Mouse (Mus musculus): ENCODE data around the gene Rer1.
"Not testable (repeated sequence)": the region's sequence is repeated elsewhere in the genome, so short reads cannot be mapped to it uniquely, and the experiment has no call there.

Gene Rer1

DNA sequence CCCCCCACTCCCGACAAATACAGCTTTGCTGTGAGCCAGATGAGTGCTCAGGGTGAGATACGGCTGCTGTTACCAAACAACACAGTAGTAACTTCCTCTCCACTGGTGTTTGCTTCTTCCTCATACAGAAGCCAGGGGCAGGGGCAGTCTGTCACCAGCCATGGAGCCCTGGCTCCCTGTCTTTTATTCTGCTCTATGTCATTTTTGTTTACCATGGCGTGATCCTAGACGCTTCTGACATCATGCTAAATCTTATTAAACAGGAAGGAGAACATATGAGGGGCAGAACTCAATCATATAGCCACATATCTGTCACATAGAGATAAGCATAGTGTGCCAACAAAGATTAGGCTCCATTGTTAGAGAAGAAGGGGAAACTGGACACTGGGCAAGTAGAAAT, 30.4 kb upstream of the Rer1 start:
- no peak for DNase-seq (ENCODE audit: low read depth, low spot score)

DNA sequence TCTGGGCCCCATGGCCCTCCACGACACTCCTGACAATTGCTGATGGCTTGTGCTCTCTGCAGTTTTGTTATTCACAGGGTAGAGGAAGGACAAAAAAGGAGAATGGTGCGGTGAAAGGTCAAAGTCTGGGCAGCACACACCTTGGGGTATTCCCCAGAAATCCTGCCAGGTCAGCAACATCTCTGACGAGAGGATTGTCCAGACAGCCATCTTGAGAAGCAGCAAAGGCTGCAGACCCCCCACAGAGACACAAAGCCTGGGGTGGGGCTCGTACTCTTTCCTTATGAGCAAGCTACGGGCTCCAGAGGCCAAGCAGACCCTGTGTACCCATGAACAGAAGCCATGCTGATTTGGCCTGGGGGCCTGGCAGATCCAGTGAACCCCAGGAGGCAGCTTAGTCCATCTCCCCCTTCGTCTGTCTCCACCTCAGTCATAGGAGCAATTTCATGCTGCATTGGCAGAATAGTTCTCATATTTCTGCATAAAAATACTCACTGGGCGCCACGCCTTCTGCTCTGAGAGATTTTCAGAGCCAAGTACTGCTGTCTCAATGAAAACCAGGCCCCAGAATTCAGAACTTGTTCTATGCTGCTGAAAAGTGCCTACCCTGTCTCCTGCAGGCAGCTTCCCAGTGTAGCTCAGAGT, 27.7 kb upstream of the Rer1 start:
- DNase-seq (ENCODE audit: low read depth, low spot score), result no peak

DNA sequence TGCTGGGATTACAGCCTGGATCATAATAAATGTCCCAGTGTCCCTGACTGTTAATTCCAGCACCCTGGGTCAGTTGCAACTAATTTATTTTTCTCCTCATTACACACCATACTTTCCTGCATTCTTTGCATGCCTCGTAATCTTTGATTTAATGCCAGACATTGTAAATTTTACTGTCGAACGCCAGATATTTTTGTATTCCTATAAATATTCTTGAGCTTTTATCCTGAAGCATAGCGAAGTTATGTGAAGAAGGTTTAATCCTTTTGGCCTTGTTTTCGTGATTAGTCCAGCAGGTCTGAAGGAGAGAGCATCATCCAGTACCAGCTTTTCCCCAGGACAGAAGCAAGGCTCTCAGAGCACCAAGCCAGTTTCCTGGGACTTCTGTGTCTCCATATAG, 23.3 kb upstream of the Rer1 start:
- DNase-seq (ENCODE audit: low read depth, low spot score), result no peak

DNA sequence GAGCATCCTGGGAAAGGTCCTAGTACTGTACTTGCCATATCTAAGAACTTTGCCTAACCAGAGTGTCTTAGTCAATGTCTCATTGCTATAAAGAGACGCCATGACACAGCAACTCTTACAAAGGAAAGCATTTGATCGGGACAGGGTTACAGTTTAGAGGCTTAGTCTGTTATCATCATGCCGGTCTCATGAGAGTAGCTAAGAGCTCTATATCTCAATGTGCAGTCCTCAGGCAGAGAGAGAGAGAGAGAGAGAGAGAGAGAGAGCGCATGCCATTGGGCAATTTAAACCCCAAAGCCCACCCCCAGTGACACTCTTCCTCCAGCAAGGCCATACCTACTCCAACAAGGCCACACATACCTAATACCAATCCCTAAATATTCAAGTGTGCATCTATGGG, 21.7 kb upstream of the Rer1 start:
- no peak for DNase-seq (ENCODE audit: low read depth, low spot score)

DNA sequence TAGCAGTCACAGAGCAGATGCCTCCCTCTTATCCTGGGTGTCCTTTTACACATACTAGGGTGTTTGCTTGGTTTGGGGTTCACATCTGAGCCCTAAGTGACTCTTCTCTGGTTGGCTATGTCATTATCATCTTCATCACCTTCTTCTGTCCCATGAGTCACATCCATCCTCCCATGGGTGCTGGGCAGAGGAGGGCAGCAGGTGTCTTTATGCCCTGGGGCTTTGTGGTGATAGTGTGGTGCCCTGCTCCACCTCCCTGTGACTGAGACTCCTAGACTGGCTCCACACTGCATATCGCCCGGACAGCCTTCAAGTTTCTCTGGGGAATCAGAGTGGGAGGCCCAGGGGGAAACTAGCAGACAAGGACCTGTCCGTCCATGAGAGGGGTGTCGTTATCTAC, 12.4 kb upstream of the Rer1 start:
- no peak for DNase-seq (ENCODE audit: low read depth, low spot score)

DNA sequence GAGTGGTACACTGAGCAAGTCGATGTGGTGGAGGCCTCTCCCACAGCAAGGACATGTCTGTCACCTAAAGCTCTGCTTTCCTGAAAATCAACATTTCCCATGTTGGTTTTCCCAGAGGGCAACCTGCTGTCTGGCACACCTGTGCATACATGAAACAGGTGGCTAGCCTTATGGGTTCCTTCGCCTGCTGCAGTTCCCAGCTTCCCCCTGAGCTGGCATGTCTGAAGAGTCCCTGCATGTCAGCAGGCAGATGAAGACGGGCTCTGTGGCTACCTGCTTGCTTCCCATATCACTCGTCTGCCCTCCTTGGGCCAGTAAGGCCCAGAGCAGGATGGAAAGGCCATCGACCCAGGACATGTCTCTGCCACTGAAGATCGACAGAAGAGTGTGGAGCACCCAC, 11.3 kb upstream of the Rer1 start:
- no peak for DNase-seq (ENCODE audit: low read depth, low spot score)

DNA sequence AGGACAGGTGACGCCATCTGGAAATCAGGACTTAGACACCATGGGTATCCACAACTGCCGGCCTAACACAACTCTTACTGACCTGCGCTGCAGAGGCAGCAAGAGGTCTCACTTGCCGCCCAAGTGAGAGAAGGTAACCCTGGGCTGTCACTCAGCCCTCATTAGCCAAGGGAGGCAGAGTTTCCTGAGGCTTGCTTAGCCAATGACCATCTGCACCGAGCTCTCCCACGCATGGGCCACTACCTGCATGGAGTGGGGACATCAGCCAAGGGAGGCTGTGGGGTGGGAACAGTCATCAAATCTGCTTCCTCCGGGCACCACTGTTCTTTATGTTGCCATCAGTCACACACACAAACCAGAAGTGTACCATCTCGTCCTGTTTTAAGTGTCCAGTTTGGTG, 9.8 kb upstream of the Rer1 start:
- DNase-seq (ENCODE audit: low read depth, low spot score), result no peak

DNA sequence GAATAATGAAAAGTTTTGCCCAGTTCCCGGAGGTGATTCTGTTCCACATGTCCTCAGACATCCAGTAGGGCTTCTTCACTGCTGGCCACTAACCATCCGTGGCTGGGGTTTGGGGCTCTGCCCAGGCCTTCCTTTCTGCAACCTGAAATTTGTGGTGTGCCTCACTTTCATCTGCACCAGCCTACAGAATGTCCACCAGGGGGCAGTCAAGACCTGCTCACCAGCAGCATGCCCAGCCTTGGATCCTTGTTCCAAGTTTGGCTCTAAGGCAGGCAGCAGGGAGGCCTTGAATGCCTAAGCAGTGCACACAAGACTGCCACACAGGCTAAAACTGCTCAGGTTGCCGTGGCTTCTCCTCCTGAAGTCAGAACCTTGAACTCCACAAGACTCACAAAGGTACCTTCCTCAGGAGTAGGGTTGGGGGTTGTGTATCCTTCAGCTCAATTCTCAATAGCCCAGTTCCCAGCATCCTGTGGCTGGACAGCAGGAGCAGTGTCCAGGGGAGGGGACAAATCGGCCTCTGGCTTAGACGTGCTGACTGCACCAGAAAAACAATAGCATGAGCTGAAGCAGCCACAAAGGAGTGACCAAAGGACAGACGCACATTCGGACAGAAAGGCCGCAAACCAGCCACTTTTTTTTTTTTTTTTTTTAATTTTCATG, 9.2 kb upstream of the Rer1 start:
- peak; percentile 85 for DNase-seq (ENCODE audit: low read depth, low spot score)

DNA sequence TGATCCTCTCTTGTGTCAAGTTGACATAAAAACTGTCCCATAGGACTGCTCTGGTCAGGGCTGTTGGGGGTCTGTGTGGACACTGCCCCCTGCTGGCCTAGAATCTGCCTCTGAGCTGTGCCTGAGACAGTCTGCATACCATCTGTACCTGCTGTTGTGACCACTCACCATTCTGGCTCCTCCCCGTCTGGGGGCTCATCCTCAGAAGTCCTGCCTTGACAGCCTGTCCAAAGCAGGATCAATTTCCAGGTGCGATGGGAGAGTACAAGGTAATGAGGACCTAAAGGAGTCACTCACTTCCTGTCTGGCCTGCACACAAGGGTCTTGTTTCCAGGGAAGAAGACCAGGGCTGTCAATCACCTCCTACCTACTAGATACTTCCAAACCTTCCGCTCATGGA, 8.4 kb upstream of the Rer1 start:
- DNase-seq (ENCODE audit: low read depth, low spot score), result no peak

DNA sequence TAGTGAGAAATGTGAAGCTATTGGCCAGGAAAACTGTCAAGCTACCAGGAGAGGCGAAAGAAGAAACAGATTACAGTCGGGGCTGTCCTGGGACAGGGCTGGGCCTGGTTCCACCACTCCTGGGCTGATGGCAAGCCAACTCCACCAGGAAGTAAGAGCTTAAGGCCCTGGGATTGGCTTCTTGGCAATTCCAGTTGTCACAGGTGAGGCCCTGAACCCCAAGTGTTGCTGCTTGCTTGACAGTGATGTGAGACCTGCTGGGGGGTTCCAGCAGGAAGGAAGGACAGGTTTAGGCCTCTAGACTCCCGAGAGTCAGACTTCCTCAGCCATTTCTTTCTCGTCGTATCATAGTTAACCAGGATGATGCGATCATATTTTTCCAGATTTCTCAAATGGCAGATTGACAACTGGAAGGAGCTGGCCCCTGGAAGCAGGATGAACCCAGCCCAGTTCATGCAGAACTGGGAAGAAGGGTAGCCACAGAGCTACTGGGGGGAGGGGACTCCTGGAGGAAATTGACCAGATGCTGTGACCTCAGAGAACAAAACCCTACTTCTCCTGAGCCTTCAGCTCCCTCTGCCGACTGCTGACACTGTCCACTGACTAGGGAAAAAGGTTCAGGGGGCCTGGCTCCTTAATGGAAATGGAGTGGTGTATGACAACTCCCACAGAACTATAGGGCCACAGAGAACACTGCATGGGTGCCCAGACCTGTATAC, 7.4 kb upstream of the Rer1 start:
- DNase-seq (ENCODE audit: low read depth, low spot score), result no peak

DNA sequence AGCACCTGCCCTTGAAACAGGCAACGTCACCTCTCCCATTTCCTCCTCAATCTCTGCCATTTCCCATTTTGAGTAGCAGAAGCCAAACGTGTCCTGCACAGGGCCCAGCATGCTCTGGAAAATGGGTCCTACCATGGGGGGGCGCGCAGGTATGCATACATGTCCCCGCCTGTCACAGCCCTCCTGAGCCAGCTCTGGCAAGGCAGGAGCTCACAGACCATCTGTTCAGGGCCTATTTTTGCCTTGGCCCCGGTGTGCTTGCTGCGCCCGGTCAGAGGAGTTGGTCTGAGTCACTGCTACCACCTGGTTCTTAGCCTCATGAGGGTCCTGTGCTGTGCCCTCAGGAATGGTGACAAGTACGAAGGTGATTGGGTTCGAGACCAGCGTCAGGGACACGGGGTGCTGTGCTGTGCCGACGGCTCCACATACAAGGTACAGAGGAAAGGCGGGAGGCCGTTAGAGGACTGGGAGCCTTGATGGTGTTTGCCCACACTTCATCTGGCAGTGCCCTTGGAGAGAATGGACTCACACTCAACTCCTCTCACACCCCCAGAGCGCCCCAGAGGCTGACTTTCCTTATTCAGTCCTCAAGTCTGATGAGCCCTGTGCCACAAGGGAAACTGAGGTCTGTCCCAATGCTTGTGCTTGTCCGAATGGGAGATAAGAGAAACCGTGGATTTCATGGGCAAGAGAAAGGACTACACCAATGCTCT, 6.7 kb upstream of the Rer1 start:
- DNase-seq (ENCODE audit: low read depth, low spot score), result no peak

DNA sequence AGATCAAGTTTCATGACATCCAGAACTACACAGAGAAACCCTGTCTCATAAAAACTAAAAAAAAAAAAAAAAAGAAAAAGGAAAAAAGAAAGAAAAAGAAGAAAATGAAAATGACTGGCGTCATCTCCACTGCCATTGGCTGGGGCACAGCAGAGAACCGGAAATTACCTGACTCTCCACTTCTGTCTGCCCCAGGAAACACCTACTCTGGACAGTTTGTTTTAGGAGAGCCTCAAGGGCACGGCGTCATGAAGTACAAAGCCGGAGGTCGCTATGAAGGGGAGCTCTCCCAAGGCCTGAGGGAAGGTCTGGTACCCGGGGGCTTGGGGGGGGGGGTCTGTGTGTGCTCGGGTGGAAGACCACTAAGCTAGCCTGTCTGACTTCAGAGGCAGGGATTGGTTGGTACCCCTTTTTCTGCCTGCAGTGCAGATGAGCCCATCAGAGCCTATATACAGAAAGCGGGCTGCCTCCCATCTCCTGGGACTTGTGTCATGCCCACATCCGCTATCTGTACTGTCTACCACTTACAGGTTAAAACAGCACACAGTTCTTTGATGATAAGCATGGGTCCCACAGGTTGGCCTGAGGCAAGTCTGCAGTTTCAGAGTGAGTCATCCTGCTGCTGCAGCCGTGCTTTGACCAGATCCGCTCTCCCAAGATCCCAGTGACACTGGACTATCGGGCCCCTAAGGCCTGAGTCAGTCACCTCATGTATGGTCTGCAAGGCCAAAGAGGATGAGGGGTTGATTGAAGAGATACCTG, 4.7 kb upstream of the Rer1 start:
- DNase-seq (ENCODE audit: low read depth, low spot score), result no peak

DNA sequence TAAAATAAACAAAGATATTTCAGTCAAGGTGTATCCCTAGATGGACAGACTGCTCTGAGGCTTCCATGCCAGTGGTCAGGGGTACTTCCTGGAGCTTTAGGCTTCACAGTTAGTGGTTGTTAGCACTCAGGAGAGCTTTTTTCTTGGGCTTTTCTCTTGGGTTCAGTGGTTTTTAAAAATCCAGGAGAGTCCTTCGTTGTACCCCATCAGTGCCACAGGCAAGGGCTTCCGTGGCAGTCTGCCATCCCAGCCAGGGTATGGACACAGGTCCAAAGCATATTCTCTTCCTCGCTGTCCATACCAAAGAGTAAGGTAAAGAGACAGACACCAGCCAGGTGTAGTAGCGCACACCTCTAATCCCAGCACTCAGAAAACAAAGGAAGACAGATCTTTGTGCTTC, 4.0 kb upstream of the Rer1 start:
- no peak for DNase-seq (ENCODE audit: low read depth, low spot score)

DNA sequence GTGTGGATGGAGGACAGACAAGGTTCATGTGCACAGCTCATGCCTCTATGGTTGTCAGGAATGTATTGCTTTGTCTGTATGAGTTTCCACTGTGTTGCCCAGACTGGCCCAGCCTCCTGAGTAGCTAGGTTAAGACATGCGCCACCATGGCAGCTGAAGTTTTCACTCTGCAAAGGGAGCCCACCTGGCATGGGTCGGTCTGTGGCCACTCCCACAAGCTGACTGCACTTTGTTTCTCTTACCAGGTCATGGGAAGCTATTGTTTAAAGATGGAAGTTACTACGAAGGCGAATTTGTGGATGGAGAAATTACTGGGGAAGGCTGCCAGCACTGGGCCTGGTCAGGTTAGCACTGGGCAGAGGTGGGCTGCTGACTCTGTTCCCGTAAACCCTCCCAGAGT, 3.1 kb upstream of the Rer1 start:
- no peak for DNase-seq (ENCODE audit: low read depth, low spot score)

DNA sequence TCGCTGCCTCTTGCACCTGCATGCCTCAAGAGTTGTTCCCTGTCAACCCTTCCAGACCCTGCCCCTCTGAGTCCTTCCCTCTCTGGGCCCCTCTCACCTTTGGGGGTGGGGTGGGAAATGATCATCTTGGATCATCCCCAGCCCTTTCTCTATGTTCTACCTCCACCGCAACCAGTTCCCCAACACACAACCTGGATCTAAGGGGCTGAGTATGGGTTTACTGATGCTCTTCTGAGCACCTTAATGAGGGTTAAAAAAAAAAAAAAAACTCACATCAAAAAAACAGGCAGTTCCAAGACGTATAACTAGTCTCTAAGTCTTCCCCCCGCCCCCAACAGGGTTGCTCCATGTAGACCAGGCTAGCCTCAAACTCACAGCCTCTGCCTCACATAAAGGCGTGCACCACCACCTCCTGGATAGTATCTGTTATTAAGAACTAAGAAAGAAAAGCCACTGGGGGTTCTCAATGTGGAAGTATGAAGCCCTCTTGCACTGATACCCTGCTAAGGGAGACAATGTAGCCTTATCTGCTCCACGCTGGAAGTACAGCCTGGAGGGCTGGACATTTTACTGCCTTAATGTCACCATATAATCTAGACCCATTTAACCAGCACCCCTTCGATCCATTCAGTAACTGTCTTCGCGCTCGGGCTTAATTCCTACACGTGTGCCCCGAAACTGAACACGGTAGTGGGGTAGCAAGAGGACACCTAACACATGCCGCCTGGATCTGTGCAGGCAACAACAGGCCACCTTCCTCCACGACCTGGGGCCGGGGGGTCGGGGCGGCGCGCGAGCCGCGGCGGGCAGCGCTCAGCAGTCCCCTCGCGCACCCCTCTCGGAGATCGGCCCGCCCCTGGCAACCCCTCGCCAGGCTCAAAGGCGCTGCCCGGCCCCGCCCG, 725 bp downstream of the Rer1 start:
- DNase-seq (ENCODE audit: low read depth, low spot score), result no peak

DNA sequence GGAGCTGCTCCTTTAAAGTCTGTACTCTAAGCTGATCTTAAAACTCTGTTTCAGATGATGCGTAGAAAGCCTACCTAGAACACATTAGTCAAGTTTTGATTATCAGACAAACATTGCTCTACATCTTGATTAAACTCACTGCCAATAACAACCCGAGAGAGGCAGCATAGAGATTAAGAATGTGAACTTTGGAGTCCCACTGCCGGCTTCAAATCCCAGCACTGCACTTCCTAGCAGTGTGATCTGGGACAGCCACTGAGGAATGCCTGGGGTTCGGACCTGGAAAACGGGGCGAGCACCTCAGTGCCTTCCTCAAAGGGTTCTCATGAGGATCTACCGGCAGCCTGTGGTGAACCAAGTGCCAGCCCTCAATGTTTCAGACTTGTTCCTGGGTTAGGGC, 1.8 kb downstream of the Rer1 start:
- no peak for DNase-seq (ENCODE audit: low read depth, low spot score)

DNA sequence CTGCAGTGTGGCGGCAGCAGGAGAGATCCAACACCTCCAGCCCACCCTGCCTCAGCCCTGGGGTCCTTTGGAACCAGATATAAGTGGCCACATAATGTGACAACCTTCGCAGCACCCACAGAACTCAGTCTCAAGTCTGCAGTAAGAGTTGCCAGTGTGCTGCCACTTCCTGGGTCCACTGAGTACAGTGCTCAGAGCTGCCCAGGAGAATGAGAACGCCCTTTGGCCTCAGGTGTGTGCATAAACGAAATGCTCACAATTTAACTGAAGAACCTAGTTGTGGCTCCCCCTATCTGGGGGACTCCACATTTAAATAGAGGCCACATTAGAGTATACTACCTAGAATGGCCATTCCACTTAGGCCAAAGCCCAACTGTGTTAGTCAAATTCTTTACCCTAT, 2.6 kb downstream of the Rer1 start:
- no peak for DNase-seq (ENCODE audit: low read depth, low spot score)

DNA sequence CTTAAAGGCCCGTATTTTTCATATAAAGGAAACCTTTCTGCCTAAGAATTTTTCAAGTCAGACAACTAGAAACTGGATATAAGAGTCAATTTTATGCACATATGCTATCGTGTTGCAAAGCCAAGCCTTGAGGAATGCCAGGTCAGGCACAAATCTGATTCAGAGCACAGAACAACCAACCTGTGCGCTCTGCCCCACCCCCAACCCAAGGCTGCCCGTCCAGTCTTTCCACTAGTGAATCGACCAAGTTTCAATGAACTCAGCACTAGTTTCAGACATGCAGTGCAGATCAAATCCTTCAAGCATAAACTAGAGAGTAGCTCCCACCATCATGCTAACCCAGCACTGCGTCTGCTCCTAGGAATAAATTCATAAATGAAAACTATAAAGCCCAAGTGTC, 6.5 kb downstream of the Rer1 start:
- DNase-seq (ENCODE audit: low read depth, low spot score), result no peak

DNA sequence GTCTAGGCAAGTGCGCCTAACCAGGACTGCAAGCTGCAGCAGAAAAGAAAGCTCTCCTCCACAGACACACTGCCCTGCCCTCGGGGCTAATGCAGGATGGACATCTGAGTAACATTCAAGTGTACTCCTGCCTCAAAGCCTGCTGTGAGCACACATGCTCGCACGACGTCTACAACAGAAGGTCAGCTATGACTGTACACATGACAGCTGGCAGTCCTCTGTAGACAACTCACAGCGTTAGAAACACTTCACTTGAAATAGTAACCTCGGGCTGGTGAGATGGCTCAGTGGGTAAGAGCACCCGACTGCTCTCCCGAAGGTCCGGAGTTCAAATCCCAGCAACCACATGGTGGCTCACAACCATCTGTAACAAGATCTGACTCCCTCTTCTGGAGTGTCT, 7.4 kb downstream of the Rer1 start:
- not testable (repeated sequence) for DNase-seq (ENCODE audit: low read depth, low spot score)

DNA sequence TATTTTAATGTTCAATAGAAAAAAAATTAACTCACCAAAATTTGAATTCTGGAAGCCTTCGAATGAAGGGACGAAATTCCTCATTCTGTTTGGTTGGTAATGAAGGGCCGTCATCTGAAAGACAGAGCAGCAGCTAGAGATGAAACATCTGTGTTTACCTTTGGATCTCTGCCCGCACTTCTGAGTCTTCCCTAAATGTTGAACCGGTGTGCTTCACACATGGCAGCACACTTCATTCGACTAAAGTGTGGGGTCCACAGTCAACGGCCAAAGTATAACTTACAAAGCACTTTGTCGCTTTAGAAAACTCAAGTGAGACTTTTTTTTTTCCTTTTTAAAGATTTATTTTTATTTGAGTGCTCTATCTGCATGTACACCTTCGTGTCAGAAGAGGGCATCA, 9.5 kb downstream of the Rer1 start:
- DNase-seq (ENCODE audit: low read depth, low spot score), result no peak

DNA sequence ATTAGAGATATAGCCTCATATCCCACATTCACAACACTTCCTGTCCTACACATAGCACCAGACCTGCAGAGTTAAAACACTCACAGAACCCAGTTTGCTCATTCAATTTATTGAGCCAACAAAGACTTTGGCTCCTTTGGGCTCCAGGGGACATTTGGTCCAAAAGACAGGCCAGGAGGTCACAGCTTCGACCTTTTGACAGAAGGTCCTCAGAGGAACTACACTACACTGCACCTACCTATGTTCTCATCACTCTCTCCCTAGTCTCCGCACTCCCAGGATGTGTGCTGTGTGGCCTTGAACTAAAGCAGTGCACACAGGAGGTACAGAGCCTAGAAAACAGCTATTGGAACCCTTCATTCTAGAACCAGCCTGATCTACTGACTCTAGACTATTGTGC, 10.4 kb downstream of the Rer1 start:
- DNase-seq (ENCODE audit: low read depth, low spot score), result no peak

Data from embryo, embryonic 11.5 days (tissue).